Mouse (Mus musculus) heart, embryonic 13.5 days (tissue): Measurements from ENCODE around the gene Abl1. TPM values are rescaled to one million over a fixed set of nuclear protein-coding genes. Genes with fewer than 3 reads are reported as not detected.
A peak's percentile ranks its signal among the peaks of the same experiment; 100 is the strongest.

Experiments
- ATAC-seq: fragments of 200-750 bp; cut with Nextera tagmentation; 2 replicates; pipeline ENCODE4 v1.8.0; 2017; ENCODE audit warnings: moderate TSS enrichment; ENCODE audit not compliant: insufficient number of reproducible peaks, low FRiP score, low TSS enrichment; ENCODE audit errors: extremely low read depth
- H3K27ac ChIP-seq: fragments of 300-500 bp; sonication (generic); replicated peaks from 2 replicates; pipeline ENCODE4 v1.5.1; 2015; ENCODE audit warnings: moderate library complexity, mild to moderate bottlenecking, inconsistent platforms
- H3K27me3 ChIP-seq: fragments of 300-500 bp; sonication (generic); replicated peaks from 2 replicates; pipeline ENCODE4 v1.6.1; 2015; ENCODE audit warnings: mild to moderate bottlenecking, inconsistent platforms
- H3K36me3 ChIP-seq: fragments of 300-500 bp; sonication (generic); 2 replicates; pipeline ENCODE4 v1.6.1; 2015; ENCODE audit warnings: mild to moderate bottlenecking, inconsistent platforms
- H3K4me1 ChIP-seq: fragments of 300-500 bp; sonication (generic); 2 replicates; pipeline ENCODE4 v1.6.1; 2015; ENCODE audit warnings: inconsistent platforms
- H3K4me2 ChIP-seq: fragments of 300-500 bp; sonication (generic); 2 replicates; pipeline ENCODE4 v1.6.1; 2015; ENCODE audit warnings: inconsistent platforms, mild to moderate bottlenecking, moderate library complexity
- H3K4me3 ChIP-seq: fragments of 300-500 bp; sonication (generic); 2 replicates; pipeline ENCODE4 v1.5.1; 2015; ENCODE audit warnings: moderate library complexity, mild to moderate bottlenecking, inconsistent platforms
- H3K9ac ChIP-seq: fragments of 300-500 bp; sonication (generic); 2 replicates; pipeline ENCODE4 v1.6.1; 2015; ENCODE audit warnings: inconsistent platforms, mild to moderate bottlenecking, moderate library complexity
- H3K9me3 ChIP-seq: fragments of 300-500 bp; sonication (generic); 2 replicates; pipeline ENCODE4 v1.6.1; 2016; ENCODE audit warnings: inconsistent platforms
- WGBS: fragments of 180-500 bp; shearing (Covaris S2); methylation state at CpG from one replicate; pipeline ENCODE4 v1.1.7; 2015; ENCODE audit warnings: mixed read lengths; 5-methylcytosine and 5-hydroxymethylcytosine counted together
- polyA plus RNA-seq: library from polyadenylated mRNA; unstranded; fragments of >200 nt; fragmentation: Nextera tagmentation; extraction: Ambion mirVana; gene quantifications from 2 replicates; pipeline ENCODE4 v1.2.1, GENCODE M21; 2015

Gene Abl1
- polyA plus RNA-seq, 1 experiment from 2014 or later, result 27.9 TPM

GRCm38 (mm10) chr2:31828311-31828825 is 140.2 kb downstream of the Abl1 start:
- H3K36me3 ChIP-seq, result no peaks in the 10 kb centered on the region
- no peak for ATAC-seq
- no peak overlapping the region for H3K9ac ChIP-seq
- H3K27ac ChIP-seq, result no peak overlapping the region
- no peaks in the 10 kb centered on the region for H3K9me3 ChIP-seq
- WGBS, result 13% methylated on average over 4 of the region's 4 CpGs
- H3K4me1 ChIP-seq, result peaks cover 14% of the 10 kb centered on the region
- no peak overlapping the region for H3K4me2 ChIP-seq
- no peak overlapping the region for H3K4me3 ChIP-seq
- H3K27me3 ChIP-seq, result peaks cover 63% of the 10 kb centered on the region

- WGBS, result 72% methylated on average over 10 of the region's 10 CpGs
These were observed 147.9 kb downstream of the Abl1 start for GRCm38 (mm10) chr2:31836091-31836490.

GRCm38 (mm10) chr2:31836985-31837384 is 148.8 kb downstream of the Abl1 start:
- peaks cover 92% of the 10 kb centered on the region for H3K27me3 ChIP-seq
- H3K4me2 ChIP-seq, result no peak overlapping the region
- H3K9ac ChIP-seq, result no peak overlapping the region
- no peak overlapping the region for H3K27ac ChIP-seq
- 27% methylated on average over 6 of the region's 6 CpGs for WGBS
- no peaks in the 10 kb centered on the region for H3K36me3 ChIP-seq
- ATAC-seq, result no peak
- no peaks in the 10 kb centered on the region for H3K4me1 ChIP-seq
- H3K4me3 ChIP-seq, result no peak overlapping the region
- H3K9me3 ChIP-seq, result no peaks in the 10 kb centered on the region

More at GRCm38 (mm10) chr2:31836091-31836490, 147.9 kb downstream of the Abl1 start:
- Histone ChIP-seq H3K9me3 (no peaks in the 10 kb centered on the region), H3K36me3 (no peaks in the 10 kb centered on the region), H3K27ac (no peak overlapping the region), H3K27me3 (peaks cover 91% of the 10 kb centered on the region), H3K4me1 (no peaks in the 10 kb centered on the region), H3K4me2 (no peak overlapping the region), H3K9ac (no peak overlapping the region), H3K4me3 (no peak overlapping the region)
- no peak for ATAC-seq

- H3K27me3 ChIP-seq, result peaks cover 94% of the 10 kb centered on the region
- ATAC-seq, result no peak
- no peak overlapping the region for H3K9ac ChIP-seq
- H3K4me3 ChIP-seq, result no peak overlapping the region
- no peaks in the 10 kb centered on the region for H3K9me3 ChIP-seq
- no peaks in the 10 kb centered on the region for H3K4me1 ChIP-seq
- 46% methylated on average over 1 of the region's 1 CpGs for WGBS
- no peak overlapping the region for H3K27ac ChIP-seq
- no peak overlapping the region for H3K4me2 ChIP-seq
- no peaks in the 10 kb centered on the region for H3K36me3 ChIP-seq
These were observed 150.7 kb downstream of the Abl1 start for GRCm38 (mm10) chr2:31838868-31839267.

- Histone ChIP-seq H3K36me3 (no peaks in the 10 kb centered on the region), H3K27ac (no peak overlapping the region), H3K4me2 (no peak overlapping the region), H3K9ac (no peak overlapping the region), H3K27me3 (peaks cover 86% of the 10 kb centered on the region), H3K4me3 (no peak overlapping the region), H3K9me3 (no peaks in the 10 kb centered on the region), H3K4me1 (peaks cover 26% of the 10 kb centered on the region)
- ATAC-seq, result no peak
- WGBS, result 7% methylated on average over 10 of the region's 10 CpGs
These were observed 156.6 kb downstream of the Abl1 start for GRCm38 (mm10) chr2:31844729-31845136.

GRCm38 (mm10) chr2:31845512-31845895 is 157.3 kb downstream of the Abl1 start:
- Histone ChIP-seq H3K36me3 (no peaks in the 10 kb centered on the region), H3K4me1 (peaks cover 26% of the 10 kb centered on the region), H3K9me3 (no peaks in the 10 kb centered on the region), H3K4me3 (peak overlapping the region; percentile 60), H3K9ac (peak overlapping the region; percentile 73), H3K4me2 (peak overlapping the region; percentile 84), H3K27ac (no peak overlapping the region), H3K27me3 (peaks cover 82% of the 10 kb centered on the region)
- WGBS, result 3% methylated on average over 25 of the region's 26 CpGs
- ATAC-seq, result no peak

- Histone ChIP-seq H3K27ac (no peak within 1 kb of the TSS), H3K4me2 (peak within 1 kb of the TSS; percentile 84), H3K4me3 (peak within 1 kb of the TSS; percentile 60), H3K27me3 (peaks cover 77% of the 10 kb centered on the region), H3K36me3 (no peaks in the 10 kb centered on the region), H3K9me3 (no peaks in the 10 kb centered on the region), H3K4me1 (peaks cover 26% of the 10 kb centered on the region), H3K9ac (peak within 1 kb of the TSS; percentile 73)
- no peak for ATAC-seq
- WGBS, result under 1% methylated on average over 88 of the region's 88 CpGs
These were observed 157.9 kb downstream of the Abl1 start, which contains the start of gene Fibcd1 for GRCm38 (mm10) chr2:31845896-31846691. Gene Fibcd1 (minus strand): TSS chr2:31846005.

- Histone ChIP-seq H3K4me1 (peaks cover 26% of the 10 kb centered on the region), H3K27me3 (peaks cover 73% of the 10 kb centered on the region), H3K9ac (peak overlapping the region; percentile 73; the same call in 1 of the 2 replicates), H3K4me2 (peak overlapping the region; percentile 84), H3K9me3 (no peaks in the 10 kb centered on the region), H3K4me3 (peak overlapping the region; percentile 60), H3K36me3 (no peaks in the 10 kb centered on the region), H3K27ac (no peak overlapping the region)
- 4% methylated on average over 35 of the region's 35 CpGs for WGBS
- no peak for ATAC-seq
These were observed 158.8 kb downstream of the Abl1 start for GRCm38 (mm10) chr2:31846692-31847660.

- Histone ChIP-seq H3K4me3 (no peak overlapping the region), H3K27ac (no peak overlapping the region), H3K27me3 (peaks cover 64% of the 10 kb centered on the region), H3K9me3 (no peaks in the 10 kb centered on the region), H3K4me2 (no peak overlapping the region), H3K36me3 (no peaks in the 10 kb centered on the region), H3K4me1 (peaks cover 26% of the 10 kb centered on the region), H3K9ac (no peak overlapping the region)
- ATAC-seq, result no peak
- WGBS, result 8% methylated on average over 6 of the region's 6 CpGs
These were observed 159.7 kb downstream of the Abl1 start for GRCm38 (mm10) chr2:31847908-31848307.

GRCm38 (mm10) chr2:31850141-31850540 is 162.0 kb downstream of the Abl1 start:
- peaks cover 55% of the 10 kb centered on the region for H3K27me3 ChIP-seq
- H3K9ac ChIP-seq, result no peak overlapping the region
- no peak overlapping the region for H3K4me3 ChIP-seq
- WGBS, result 55% methylated on average over 12 of the region's 12 CpGs
- H3K27ac ChIP-seq, result no peak overlapping the region
- ATAC-seq, result no peak
- H3K9me3 ChIP-seq, result no peaks in the 10 kb centered on the region
- H3K4me2 ChIP-seq, result no peak overlapping the region
- H3K36me3 ChIP-seq, result no peaks in the 10 kb centered on the region
- peaks cover 27% of the 10 kb centered on the region for H3K4me1 ChIP-seq
